Mouse (Mus musculus): ENCODE results near the gene Sphk1.
"Not testable (repeated sequence)": the region's sequence is repeated elsewhere in the genome, so short reads cannot be mapped to it uniquely, and the experiment has no call there.

Sphk1 gene

DNA sequence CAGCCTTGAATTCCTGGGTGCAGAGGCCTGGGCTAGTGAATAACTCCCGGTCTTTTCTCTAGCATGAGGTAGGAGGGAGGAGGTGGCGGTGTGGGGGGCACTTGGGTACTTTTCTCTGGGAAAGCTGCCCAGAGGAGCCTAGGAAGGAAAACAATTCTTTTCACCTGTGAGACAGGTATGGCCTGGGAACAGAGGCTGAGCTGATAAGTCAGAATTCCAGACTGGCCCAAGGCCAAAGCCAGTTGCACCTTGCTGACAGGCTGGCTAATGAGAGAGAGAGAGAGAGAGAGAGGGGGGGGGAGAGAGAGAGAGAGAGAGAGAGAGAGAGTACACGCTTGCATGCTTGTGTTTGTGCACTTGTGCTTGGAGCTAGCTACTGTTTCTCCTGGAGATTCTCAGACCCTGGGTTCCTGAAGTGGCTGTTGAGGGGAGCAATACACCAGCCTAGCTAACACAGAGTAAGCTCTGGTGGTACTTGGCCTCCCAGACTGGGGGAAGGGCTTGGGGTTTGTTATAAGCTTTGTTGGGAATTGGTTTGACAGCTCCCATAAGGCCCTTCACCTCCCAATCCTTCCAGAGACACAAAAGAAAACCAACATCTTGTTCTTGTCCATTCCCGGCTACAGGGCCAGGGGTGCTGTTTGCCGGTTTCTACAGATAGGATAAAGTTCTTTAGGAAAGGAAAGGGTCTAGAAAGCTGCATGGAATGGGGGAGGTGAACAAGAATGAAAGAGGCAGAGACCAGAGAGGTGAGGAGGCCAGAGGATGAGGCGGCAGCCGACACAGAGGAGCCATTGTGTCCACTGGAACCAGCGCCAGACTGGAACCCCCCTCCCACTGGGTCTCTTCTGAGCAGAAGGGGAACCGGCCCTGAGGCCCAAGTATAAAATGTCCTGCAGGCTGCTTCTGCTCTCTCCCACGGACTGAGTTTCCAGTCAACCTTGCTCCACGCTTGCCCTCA, at the start of gene Sphk1:
TSS of gene Sphk1 (plus strand) at position 739 of the 961 bp plus-strand sequence.
- DNase-seq (ENCODE audit: extremely low spot score, low spot score): peak; percentile 47

DNA sequence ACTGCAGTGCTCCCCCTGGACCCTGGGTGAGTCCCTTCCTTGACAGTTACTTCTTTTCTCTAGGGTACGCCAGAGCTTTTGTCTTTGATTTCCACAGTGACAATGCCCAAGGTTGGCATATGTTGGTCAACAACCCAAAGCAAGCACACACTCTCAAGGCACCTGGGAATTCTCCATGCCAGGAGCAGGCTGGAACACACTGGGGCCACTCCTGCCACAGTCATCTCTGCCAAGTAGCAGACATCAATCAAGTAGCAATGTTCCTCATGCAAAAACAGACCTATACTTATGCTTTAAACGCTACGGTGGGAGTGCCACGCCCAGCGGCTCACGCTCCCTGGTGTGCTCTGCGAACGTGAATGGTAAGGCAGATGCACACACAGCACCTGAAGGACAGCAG, 49.8 kb upstream of the Sphk1 start:
- no peak for DNase-seq (ENCODE audit: extremely low spot score, low spot score)

DNA sequence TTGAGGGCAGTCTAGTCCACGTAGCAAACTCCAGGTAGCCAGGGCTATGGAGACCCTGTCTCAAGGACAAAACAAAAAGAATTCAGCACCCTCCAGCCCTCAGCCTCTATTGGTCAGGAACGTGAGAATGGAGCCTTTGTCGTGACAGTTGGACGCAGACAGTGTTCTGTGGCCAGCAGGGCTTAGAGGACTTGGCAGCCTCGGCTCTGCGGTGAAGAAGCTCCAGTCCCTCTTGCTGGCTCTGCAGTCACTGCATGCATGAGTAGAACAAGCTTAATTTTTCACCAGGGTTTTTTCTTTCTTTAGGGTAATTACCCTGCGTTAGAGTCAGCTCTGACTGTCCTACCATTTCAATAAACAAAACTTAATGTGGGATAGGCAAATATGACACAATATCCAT, 48.9 kb upstream of the Sphk1 start:
- no peak for DNase-seq (ENCODE audit: extremely low spot score, low spot score)

DNA sequence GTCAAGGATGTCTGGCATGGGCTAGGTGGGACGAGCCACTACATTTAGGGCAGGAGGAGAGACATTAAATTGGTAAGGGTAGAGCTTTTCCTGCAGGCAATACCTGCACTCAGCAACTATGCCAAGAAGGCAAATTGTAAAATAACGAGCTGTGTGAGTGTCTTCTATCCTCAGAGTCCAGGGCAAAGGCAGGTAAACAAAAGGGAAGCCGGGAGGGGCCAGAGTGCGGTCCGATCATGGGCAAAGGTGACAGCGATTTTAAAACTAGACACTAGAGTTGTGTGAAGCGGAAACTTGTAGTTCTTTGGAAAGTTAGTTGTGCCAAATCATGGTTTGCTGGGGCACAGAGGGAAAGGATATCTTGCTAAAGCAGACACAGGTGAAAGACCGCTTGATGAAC, 46.5 kb upstream of the Sphk1 start:
- no peak for DNase-seq (ENCODE audit: extremely low spot score, low spot score)

DNA sequence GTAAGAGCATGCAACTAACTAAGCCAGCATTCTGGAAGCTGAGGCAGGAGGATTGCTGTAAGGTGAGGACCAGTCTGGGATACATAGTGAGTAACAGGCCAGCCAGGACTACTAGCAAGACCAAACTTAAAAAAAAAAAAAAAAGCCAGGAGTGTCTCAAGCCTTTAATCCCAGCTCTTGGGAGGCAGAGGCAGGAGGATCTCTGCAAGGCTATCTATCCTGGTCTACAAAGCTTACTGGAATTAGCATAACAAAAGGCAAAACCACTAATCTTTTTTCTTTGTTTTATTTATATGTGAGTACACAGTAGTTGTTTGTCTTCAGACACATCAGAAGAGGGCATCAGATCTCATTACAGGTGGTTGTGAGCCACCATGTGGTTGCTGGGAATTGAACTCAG, 42.5 kb upstream of the Sphk1 start:
- no peak for DNase-seq (ENCODE audit: extremely low spot score, low spot score)

GRCm38 (mm10) chr11:116488693-116489375, 41.9 kb upstream of the Sphk1 start:
- no peak for DNase-seq (ENCODE audit: extremely low spot score, low spot score)

GRCm38 (mm10) chr11:116489771-116490231, 40.9 kb upstream of the Sphk1 start:
- peak; percentile 82 for DNase-seq (ENCODE audit: extremely low spot score, low spot score)

- peak; percentile 92 for DNase-seq (ENCODE audit: extremely low spot score, low spot score)
Measured at GRCm38 (mm10) chr11:116490232-116491107, 40.3 kb upstream of the Sphk1 start.

- DNase-seq (ENCODE audit: extremely low spot score, low spot score): no peak
Measured at GRCm38 (mm10) chr11:116491338-116491737, 39.4 kb upstream of the Sphk1 start.

DNA sequence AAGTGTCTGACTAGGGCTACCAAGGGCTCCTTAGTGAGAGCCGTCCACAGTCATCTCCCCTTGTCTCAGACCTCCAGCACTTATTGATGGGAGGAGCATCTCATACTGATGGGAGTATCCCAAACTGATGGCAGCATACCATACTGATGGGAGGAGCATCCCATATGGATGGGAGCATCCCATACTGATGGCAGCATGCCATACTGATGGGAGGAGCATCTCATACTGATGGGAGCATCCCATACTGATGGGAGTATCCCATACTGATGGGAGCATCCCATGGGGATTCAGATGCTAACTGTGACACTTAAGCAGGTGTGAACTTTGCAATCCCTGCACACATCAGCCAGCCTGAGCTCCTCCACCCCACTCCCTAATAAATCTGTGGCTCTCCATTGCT, 38.2 kb upstream of the Sphk1 start:
- DNase-seq (ENCODE audit: extremely low spot score, low spot score): not testable (repeated sequence)

- DNase-seq (ENCODE audit: extremely low spot score, low spot score): no peak
Measured at GRCm38 (mm10) chr11:116493191-116493590, 37.5 kb upstream of the Sphk1 start.

DNA sequence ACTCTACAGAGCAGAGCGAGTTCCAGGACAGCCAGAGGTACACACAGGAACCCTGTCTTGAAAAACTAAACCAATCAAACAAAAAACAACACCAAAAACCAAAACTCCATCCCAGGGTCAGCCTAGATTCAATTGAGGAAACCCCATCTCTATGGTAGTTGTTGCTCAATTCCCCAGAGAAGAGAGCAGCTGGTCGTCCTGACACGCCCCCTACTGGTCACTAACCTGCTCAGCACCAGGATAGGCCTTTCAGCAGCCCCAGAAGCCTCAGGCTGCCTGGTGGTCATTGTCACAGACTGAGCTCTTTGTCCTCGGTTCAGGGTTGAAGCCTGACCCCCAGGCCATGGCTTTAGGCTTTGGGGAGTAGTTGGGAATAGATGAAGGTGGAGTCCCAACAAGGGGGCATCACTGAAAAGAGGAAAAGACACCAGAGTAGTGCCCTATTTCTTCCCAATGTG, 36.9 kb upstream of the Sphk1 start, which contains the start of gene Prpsap1:
TSS of gene Prpsap1 (minus strand) at position 408 of the 458 bp plus-strand sequence.
- peak; percentile 68 for DNase-seq (ENCODE audit: extremely low spot score, low spot score)

GRCm38 (mm10) chr11:116494474-116495174, 36.1 kb upstream of the Sphk1 start:
- no peak for DNase-seq (ENCODE audit: extremely low spot score, low spot score)

GRCm38 (mm10) chr11:116497313-116497712, 33.4 kb upstream of the Sphk1 start:
- DNase-seq (ENCODE audit: extremely low spot score, low spot score): no peak

- no peak for DNase-seq (ENCODE audit: extremely low spot score, low spot score)
Measured at GRCm38 (mm10) chr11:116498596-116498995, 32.1 kb upstream of the Sphk1 start.

DNA sequence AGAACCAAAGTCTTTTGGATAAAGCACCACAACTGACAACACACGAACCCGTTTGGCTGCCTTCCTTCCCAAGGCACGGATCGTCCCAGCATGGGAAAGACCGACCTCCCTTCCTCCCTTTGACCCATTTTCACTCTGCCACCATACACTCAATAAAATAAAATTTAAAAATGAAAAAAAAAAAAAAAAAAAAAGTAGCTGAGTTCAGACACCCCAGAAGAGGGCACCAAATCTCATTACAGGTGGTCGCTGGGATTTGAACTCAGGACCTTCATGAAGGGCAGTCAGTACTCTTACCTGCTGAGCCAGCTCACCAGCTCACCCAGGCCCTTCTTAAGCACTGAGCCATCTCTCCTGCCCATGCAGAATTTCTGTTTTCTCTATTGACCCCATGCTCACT, 31.7 kb upstream of the Sphk1 start:
- DNase-seq (ENCODE audit: extremely low spot score, low spot score): no peak

DNA sequence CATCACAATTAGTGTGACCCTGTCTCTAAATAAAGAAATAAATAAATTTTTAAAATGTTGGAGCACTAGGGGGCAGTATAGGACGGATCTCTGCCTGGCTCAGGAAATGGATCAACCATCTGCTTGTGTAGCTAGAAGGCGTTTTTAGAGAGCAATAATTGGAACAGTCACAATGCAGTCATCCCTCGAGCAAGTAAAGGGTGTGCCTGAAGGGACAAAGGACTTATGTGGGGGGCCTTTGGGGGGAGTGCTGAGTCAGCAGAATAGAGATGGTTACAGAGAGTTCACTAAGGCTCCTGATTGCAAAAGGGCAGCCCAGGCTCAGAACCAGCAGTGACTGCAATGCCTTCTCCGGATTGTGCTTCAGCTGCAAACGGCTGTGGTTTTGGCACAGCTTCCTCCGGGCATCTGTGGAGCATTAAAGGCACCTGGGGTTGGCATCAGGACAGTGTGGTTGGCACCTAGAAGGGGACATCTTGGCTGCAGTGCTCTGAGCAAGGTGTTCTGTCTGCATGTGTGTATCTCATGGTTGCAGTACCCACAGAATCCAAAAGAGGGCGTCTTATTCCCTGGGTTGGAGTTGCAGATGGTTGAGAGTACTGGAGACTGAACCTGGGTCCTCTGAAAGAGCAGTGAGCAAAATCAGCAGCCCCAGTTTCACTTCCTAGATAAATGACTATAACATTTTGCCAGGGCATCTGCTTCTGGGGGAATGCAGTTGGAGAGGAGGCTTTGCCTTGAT, 29.5 kb upstream of the Sphk1 start:
- DNase-seq (ENCODE audit: extremely low spot score, low spot score): no peak

DNA sequence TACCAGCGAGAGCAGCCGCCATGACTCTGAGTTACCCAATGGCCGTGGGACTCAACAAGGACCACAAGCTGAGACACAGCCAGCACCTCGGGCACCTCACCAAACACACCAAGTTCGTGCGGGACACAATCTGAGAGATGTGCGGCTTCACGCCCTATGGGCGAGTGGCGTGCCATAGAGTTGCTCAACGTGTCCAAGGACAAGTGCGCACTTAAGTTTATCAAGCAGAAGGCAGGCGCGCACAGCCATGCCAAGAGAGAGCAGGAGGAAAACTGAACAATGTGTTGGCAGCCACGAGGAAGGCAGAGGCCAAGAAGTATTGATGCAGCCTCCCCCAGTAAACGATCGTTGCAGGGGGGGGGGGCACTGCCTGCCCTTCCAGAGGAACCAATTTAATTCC, 26.2 kb upstream of the Sphk1 start:
- DNase-seq (ENCODE audit: extremely low spot score, low spot score): no peak

DNA sequence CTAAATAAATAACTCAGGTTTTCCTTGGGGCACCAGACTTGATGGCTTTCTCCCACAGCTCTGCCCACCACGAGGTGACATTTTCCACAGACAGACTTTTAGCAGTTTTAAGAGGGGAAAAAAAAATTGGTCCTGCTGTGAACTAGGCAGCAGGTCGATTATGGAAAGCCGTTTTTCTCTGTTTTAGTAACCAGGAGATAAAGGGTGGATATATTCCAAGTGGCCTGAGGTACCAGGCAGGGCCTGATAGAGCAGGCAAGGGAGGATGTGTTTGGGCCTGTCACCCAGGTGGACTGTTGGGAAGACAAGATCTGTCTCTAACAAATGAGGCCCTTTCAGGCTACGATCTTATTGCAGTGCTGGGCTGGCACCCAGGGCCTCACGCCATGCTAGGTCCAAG, 25.2 kb upstream of the Sphk1 start:
- no peak for DNase-seq (ENCODE audit: extremely low spot score, low spot score)
